Mouse (Mus musculus) splenic B cell, adult 2 months (primary cell): Measurements from ENCODE around the gene Gins1.

Source experiments
- DNase-seq: peaks from one replicate; pipeline ENCODE4 v3.0.0-alpha.2; 2011; ENCODE audit warnings: low read depth, low spot score
- H3K27me3 ChIP-seq: 2 replicates; pipeline ENCODE4 v1.6.1; 2012; ENCODE audit warnings: mild to moderate bottlenecking, low read length, moderate library complexity, mixed read lengths; ENCODE audit not compliant: control insufficient read depth, poor library complexity, insufficient read depth, severe bottlenecking
- H3K36me3 ChIP-seq: 2 replicates; pipeline ENCODE4 v1.6.1; 2012; ENCODE audit warnings: mild to moderate bottlenecking, low read length, moderate library complexity, mixed read lengths; ENCODE audit not compliant: control insufficient read depth, poor library complexity, insufficient read depth, severe bottlenecking

Gene Gins1

GRCm38 (mm10) chr2:150959521-150959920, 54.3 kb downstream of the Gins1 start:
- DNase-seq, result no peak
- no peaks in the 10 kb centered on the region for H3K36me3 ChIP-seq
- no peaks in the 10 kb centered on the region for H3K27me3 ChIP-seq

GRCm38 (mm10) chr2:150963246-150963645, 58.0 kb downstream of the Gins1 start:
- DNase-seq, result no peak
- Histone ChIP-seq H3K27me3 (no peaks in the 10 kb centered on the region), H3K36me3 (no peaks in the 10 kb centered on the region)

GRCm38 (mm10) chr2:150964641-150965040, 59.4 kb downstream of the Gins1 start:
- Histone ChIP-seq H3K27me3 (no peaks in the 10 kb centered on the region), H3K36me3 (no peaks in the 10 kb centered on the region)
- DNase-seq, result no peak

GRCm38 (mm10) chr2:150965951-150966350, 60.8 kb downstream of the Gins1 start:
- Histone ChIP-seq H3K27me3 (no peaks in the 10 kb centered on the region), H3K36me3 (no peaks in the 10 kb centered on the region)
- DNase-seq, result no peak

GRCm38 (mm10) chr2:150967491-150967890, 62.3 kb downstream of the Gins1 start:
- no peak for DNase-seq
- Histone ChIP-seq H3K36me3 (no peaks in the 10 kb centered on the region), H3K27me3 (no peaks in the 10 kb centered on the region)

- H3K27me3 ChIP-seq, result no peaks in the 10 kb centered on the region
- H3K36me3 ChIP-seq, result no peaks in the 10 kb centered on the region
- no peak for DNase-seq
These were observed 64.0 kb downstream of the Gins1 start for GRCm38 (mm10) chr2:150969231-150969630.

GRCm38 (mm10) chr2:150971856-150972255, 66.7 kb downstream of the Gins1 start:
- Histone ChIP-seq H3K27me3 (no peaks in the 10 kb centered on the region), H3K36me3 (no peaks in the 10 kb centered on the region)
- DNase-seq, result no peak

GRCm38 (mm10) chr2:150972681-150973080, 67.5 kb downstream of the Gins1 start:
- DNase-seq, result no peak
- H3K36me3 ChIP-seq, result no peaks in the 10 kb centered on the region
- no peaks in the 10 kb centered on the region for H3K27me3 ChIP-seq

GRCm38 (mm10) chr2:150973401-150974115, 68.4 kb downstream of the Gins1 start:
- Histone ChIP-seq H3K27me3 (no peaks in the 10 kb centered on the region), H3K36me3 (no peaks in the 10 kb centered on the region)
- no peak for DNase-seq

- Histone ChIP-seq H3K27me3 (no peaks in the 10 kb centered on the region), H3K36me3 (no peaks in the 10 kb centered on the region)
- DNase-seq, result no peak
These were observed 71.7 kb downstream of the Gins1 start for GRCm38 (mm10) chr2:150976871-150977270.

- Histone ChIP-seq H3K27me3 (no peaks in the 10 kb centered on the region), H3K36me3 (no peaks in the 10 kb centered on the region)
- no peak for DNase-seq
These were observed 72.5 kb downstream of the Gins1 start for GRCm38 (mm10) chr2:150977676-150978075.

- Histone ChIP-seq H3K36me3 (no peaks in the 10 kb centered on the region), H3K27me3 (no peaks in the 10 kb centered on the region)
- no peak for DNase-seq
These were observed 73.6 kb downstream of the Gins1 start for GRCm38 (mm10) chr2:150978791-150979190.

GRCm38 (mm10) chr2:150979861-150980620, 74.8 kb downstream of the Gins1 start:
- no peak for DNase-seq
- H3K27me3 ChIP-seq, result no peaks in the 10 kb centered on the region
- H3K36me3 ChIP-seq, result no peaks in the 10 kb centered on the region
